Mouse (Mus musculus) liver, postnatal 0 days (tissue): ENCODE measurements at regions not wholly inside any gene's neighbourhood (a gene's known extent, or its start where the extent isn't known, plus 50 kb on each side); places are given as distances from the start of the nearest gene placed in this dataset.

Experiments
- CTCF ChIP-seq: sonication (generic); IDR thresholded peaks from 2 replicates; pipeline ENCODE4 v1.5.1; 2016; ENCODE audit warnings: antibody characterized with exemption, low read depth
- EP300 ChIP-seq: IDR thresholded peaks from 2 replicates; pipeline ENCODE4 v1.6.1; 2016; ENCODE audit warnings: antibody characterized with exemption, low read depth, mild to moderate bottlenecking

DNA sequence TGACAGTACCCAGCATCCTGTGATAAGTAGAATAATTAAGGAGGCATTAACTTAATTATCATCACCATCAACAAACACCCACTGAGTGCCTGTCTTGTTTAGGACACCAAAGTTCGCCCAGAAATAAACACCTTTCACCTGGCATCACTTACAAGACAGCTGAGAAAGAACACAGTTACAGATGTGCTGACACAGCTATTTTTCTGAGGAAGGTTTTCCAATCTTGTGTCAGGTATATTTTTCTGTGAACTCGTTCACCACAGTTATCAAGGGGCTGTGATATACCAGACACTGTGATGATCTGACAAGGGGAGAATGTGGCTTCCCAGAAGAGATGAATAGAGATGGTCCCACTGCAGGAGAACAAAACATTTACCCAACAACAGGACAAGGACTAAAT lies 311.1 kb downstream of the Pik3r1 start:
- TF ChIP-seq CTCF (no peak), EP300 (no peak)
